Mouse (Mus musculus) CH12.LX (cell line): ENCODE measurements at regions not wholly inside any gene's neighbourhood (a gene's known extent, or its start where the extent isn't known, plus 50 kb on each side); places are given as distances from the start of the nearest gene placed in this dataset.
A peak's percentile ranks its signal among the peaks of the same experiment; 100 is the strongest.

ENCODE experiments used
- DNase-seq: peaks from one replicate; pipeline ENCODE4 v3.0.0-alpha.2; 2013; ENCODE audit errors: extremely low read depth
- H3K27ac ChIP-seq: 2 replicates; pipeline ENCODE4 v1.5.1; 2012; ENCODE audit warnings: low read depth, mild to moderate bottlenecking, control low read depth, moderate library complexity; ENCODE audit not compliant: insufficient read depth
- H3K27me3 ChIP-seq: replicated peaks from 2 replicates; pipeline ENCODE3; 2012; ENCODE audit warnings: inconsistent platforms
- H3K36me3 ChIP-seq, 2 experiments: replicated peaks in 1 of 2; 2 replicates each; pipeline versions ENCODE3 to v1.6.1; 2012; ENCODE audit warnings: inconsistent platforms in 1 of 2, low read length in 1 of 2, mild to moderate bottlenecking in 1 of 2, mixed read lengths in 1 of 2, moderate library complexity in 1 of 2; ENCODE audit not compliant: control insufficient read depth in 1 of 2, insufficient read depth in 1 of 2
- H3K4me1 ChIP-seq, 2 experiments: 2 replicates each; pipeline ENCODE4 v1.6.1; 2012; ENCODE audit warnings: inconsistent platforms in 1 of 2, moderate library complexity in 1 of 2; ENCODE audit not compliant: insufficient read depth in 2 of 2, control insufficient read depth in 1 of 2
- H3K4me2 ChIP-seq: 2 replicates; pipeline ENCODE4 v1.6.1; 2012; ENCODE audit warnings: low read depth, mild to moderate bottlenecking, control low read depth; ENCODE audit not compliant: poor library complexity, insufficient read depth, severe bottlenecking
- H3K4me3 ChIP-seq, 3 experiments: fragments of 150-350 bp in 1 of 3; sonication (generic) in 1 of 3; replicated peaks in 1 of 3; 2 replicates each; pipeline versions ENCODE3 to v1.5.1; 2011 to 2012; ENCODE audit warnings: low read depth in 2 of 3, low read length in 2 of 3, mild to moderate bottlenecking in 2 of 3, moderate library complexity in 2 of 3, control low read depth in 1 of 3, improper control_type of control experiment in 1 of 3, inconsistent platforms in 1 of 3, mixed read lengths in 1 of 3; ENCODE audit not compliant: poor library complexity in 1 of 3
- H3K79me2 ChIP-seq: replicated peaks from 2 replicates; pipeline ENCODE4 v1.6.1; 2012; ENCODE audit warnings: mild to moderate bottlenecking, moderate library complexity; ENCODE audit not compliant: control insufficient read depth, poor library complexity, insufficient read depth, severe bottlenecking; ENCODE audit errors: extremely low read depth
- H3K9ac ChIP-seq: 2 replicates; pipeline ENCODE4 v1.6.1; 2012; ENCODE audit warnings: low read depth, mild to moderate bottlenecking, control low read depth, moderate library complexity; ENCODE audit not compliant: insufficient read depth
- H3K9me3 ChIP-seq: replicated peaks from 2 replicates; pipeline ENCODE3; 2012; ENCODE audit warnings: low read length, inconsistent platforms, mixed read lengths
- CHD1 ChIP-seq: IDR thresholded peaks from 2 replicates; pipeline ENCODE4 v1.6.1; 2012; ENCODE audit warnings: low read depth, low read length, improper control_type of control experiment, inconsistent platforms
- CHD2 ChIP-seq: IDR thresholded peaks from 2 replicates; pipeline ENCODE4 v1.6.1; 2011; ENCODE audit warnings: low read length, improper control_type of control experiment
- GABPA ChIP-seq: IDR thresholded peaks from 2 replicates; pipeline ENCODE4 v1.6.1; 2012; ENCODE audit warnings: low read depth, low read length, improper control_type of control experiment, inconsistent platforms; ENCODE audit not compliant: insufficient replicate concordance
- HCFC1 ChIP-seq: IDR thresholded peaks from 2 replicates; pipeline ENCODE4 v1.6.1; 2012; ENCODE audit warnings: low read depth, mild to moderate bottlenecking, inconsistent platforms, low read length, improper control_type of control experiment
- IRF4 ChIP-seq: IDR thresholded peaks from 2 replicates; pipeline ENCODE4 v1.6.1; 2014; ENCODE audit warnings: low read depth, mild to moderate bottlenecking, inconsistent platforms, low read length, improper control_type of control experiment
- JUND ChIP-seq: conservative IDR thresholded peaks from 2 replicates; pipeline ENCODE4 v1.6.1; 2011; ENCODE audit warnings: low read depth, low read length, improper control_type of control experiment
- KAT2A ChIP-seq: IDR thresholded peaks from 2 replicates; pipeline ENCODE4 v1.6.1; 2012; ENCODE audit warnings: low read length, improper control_type of control experiment, inconsistent platforms; ENCODE audit not compliant: insufficient replicate concordance
- MYC ChIP-seq: IDR thresholded peaks from 2 replicates; pipeline ENCODE4 v1.6.1; 2011; ENCODE audit warnings: low read depth, mild to moderate bottlenecking, improper control_type of control experiment, low read length
- NELFE ChIP-seq: IDR thresholded peaks from 2 replicates; pipeline ENCODE4 v1.6.1; 2011; ENCODE audit warnings: low read depth, low read length, improper control_type of control experiment
- NRF1 ChIP-seq: IDR thresholded peaks from 2 replicates; pipeline ENCODE4 v1.6.1; 2014; ENCODE audit warnings: low read depth, mild to moderate bottlenecking, inconsistent platforms, low read length, improper control_type of control experiment, moderate library complexity
- POLR2AphosphoS2 ChIP-seq: IDR thresholded peaks from 2 replicates; pipeline ENCODE4 v1.6.1; 2011; ENCODE audit warnings: low read depth, low read length, improper control_type of control experiment
- SIN3A ChIP-seq: IDR thresholded peaks from 2 replicates; pipeline ENCODE4 v1.6.1; 2012; ENCODE audit warnings: low read length, improper control_type of control experiment, inconsistent platforms
- TBP ChIP-seq: conservative IDR thresholded peaks from 2 replicates; pipeline ENCODE4 v1.6.1; 2011; ENCODE audit warnings: low read depth, low read length, improper control_type of control experiment
- USF2 ChIP-seq: conservative IDR thresholded peaks from 2 replicates; pipeline ENCODE4 v1.6.1; 2011; ENCODE audit warnings: low read depth, low read length, improper control_type of control experiment
- ZKSCAN1 ChIP-seq: IDR thresholded peaks from 2 replicates; pipeline ENCODE4 v1.6.1; 2012; ENCODE audit warnings: low read depth, inconsistent platforms, low read length, improper control_type of control experiment, borderline replicate concordance
- ZNF384 ChIP-seq: IDR thresholded peaks from 2 replicates; pipeline ENCODE4 v1.6.1; 2012; ENCODE audit warnings: low read depth, low read length, improper control_type of control experiment, inconsistent platforms
- dilution Hi-C: fragments of 300-500 bp; cut with MboI; formaldehyde crosslinking; loops from 2 replicates; pipeline ENCODE4 v1.14.3; 2020; ENCODE audit warnings: low sequenced_read_pairs; ENCODE audit not compliant: extremely low pct_unique_long_range_greater_than_20kb, extremely low pct_ligation_motif_present
- in situ Hi-C: fragments of 300-500 bp; cut with MboI; formaldehyde crosslinking; loops from 3 replicates; pipeline ENCODE4 v1.14.3; 2019; ENCODE audit warnings: low sequenced_read_pairs, low pct_ligation_motif_present, low pct_unique_long_range_greater_than_20kb, mixed read lengths

- Histone ChIP-seq H3K36me3 (no peaks in the 10 kb centered on the region), H3K27ac (no peak overlapping the region), H3K27me3 (no peaks in the 10 kb centered on the region), H3K79me2 (no peaks in the 10 kb centered on the region), H3K9me3 (no peaks in the 10 kb centered on the region), H3K4me2 (no peak overlapping the region), H3K4me3 (no peak overlapping the region), H3K4me1 (peaks cover 0 to 7% of the 10 kb centered on the region in 2 experiments; a peak in 2 of 4 replicates), H3K9ac (no peak overlapping the region)
- TF ChIP-seq HCFC1 (no peak), CHD2 (0 out of 2 replicates have a peak, but pooled peaks have one; percentile 36)
- dilution Hi-C loops (no loop called here), in situ Hi-C loops (no loop called here)
- no peak for DNase-seq
Measured at GRCm38 (mm10) chr6:100052955-100053795, 234.1 kb downstream of the Rybp start.

- Histone ChIP-seq H3K4me2 (no peak overlapping the region), H3K9me3 (no peaks in the 10 kb centered on the region), H3K9ac (no peak overlapping the region), H3K27ac (no peak overlapping the region), H3K79me2 (no peaks in the 10 kb centered on the region), H3K36me3 (no peaks in the 10 kb centered on the region), H3K27me3 (no peaks in the 10 kb centered on the region), H3K4me1 (peaks cover 0 to 7% of the 10 kb centered on the region in 2 experiments; a peak in 2 of 4 replicates), H3K4me3 (no peak overlapping the region)
- in situ Hi-C loops (no loop called here), dilution Hi-C loops (no loop called here)
- DNase-seq, result no peak
- no peak for TF ChIP-seq CHD2
- no peak for TF ChIP-seq HCFC1
- TF ChIP-seq ZNF384, result no peak
- TF ChIP-seq MYC, result no peak
- no peak for TF ChIP-seq POLR2AphosphoS2
- TF ChIP-seq TBP, result no peak
- TF ChIP-seq CHD1, result no peak
- no peak for TF ChIP-seq IRF4
- TF ChIP-seq NRF1, result no peak
- no peak for TF ChIP-seq ZKSCAN1
- no peak for TF ChIP-seq USF2
- no peak for TF ChIP-seq NELFE
- TF ChIP-seq SIN3A, result no peak
- no peak for TF ChIP-seq KAT2A
- no peak for TF ChIP-seq JUND
- no peak for TF ChIP-seq GABPA
Measured at GRCm38 (mm10) chr6:100052406-100052805, 234.9 kb downstream of the Rybp start.
